Mouse (Mus musculus): Measurements from ENCODE around the gene 4931406C07Rik.

Gene 4931406C07Rik

DNA sequence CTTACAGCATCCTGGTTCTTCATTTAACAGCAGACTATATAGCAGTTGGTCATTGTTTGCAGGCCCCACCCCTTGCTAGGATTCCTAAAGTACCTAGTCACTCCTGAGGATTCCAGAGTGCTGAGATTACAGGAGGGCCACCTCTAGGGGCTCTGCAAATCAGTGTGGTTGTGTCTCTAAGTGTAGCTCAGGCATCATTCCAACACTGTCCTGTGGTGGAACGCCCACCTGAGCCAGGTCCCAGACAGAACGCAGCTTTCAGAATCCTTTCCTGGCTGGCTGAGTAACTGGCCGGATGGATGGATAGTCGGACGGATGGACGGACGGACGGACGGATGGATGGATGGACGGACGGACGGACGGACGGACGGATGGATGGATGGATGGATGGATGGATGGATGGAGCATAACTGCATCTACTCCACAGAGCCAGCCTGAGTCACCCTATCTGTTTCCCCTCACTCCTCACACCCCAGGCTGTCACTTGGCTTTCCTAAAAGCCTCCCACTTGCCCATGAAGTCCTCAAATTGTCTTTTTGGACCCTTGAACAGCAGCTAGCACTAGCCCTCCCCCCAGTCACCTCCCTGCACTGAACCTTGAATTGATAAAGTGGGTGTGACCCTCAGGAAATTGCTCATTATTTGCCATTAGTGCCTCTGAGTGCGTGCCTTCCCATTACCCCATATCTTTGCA is 67.8 kb downstream of the 4931406C07Rik start:
- no peak for DNase-seq (ENCODE audit: low spot score)

DNA sequence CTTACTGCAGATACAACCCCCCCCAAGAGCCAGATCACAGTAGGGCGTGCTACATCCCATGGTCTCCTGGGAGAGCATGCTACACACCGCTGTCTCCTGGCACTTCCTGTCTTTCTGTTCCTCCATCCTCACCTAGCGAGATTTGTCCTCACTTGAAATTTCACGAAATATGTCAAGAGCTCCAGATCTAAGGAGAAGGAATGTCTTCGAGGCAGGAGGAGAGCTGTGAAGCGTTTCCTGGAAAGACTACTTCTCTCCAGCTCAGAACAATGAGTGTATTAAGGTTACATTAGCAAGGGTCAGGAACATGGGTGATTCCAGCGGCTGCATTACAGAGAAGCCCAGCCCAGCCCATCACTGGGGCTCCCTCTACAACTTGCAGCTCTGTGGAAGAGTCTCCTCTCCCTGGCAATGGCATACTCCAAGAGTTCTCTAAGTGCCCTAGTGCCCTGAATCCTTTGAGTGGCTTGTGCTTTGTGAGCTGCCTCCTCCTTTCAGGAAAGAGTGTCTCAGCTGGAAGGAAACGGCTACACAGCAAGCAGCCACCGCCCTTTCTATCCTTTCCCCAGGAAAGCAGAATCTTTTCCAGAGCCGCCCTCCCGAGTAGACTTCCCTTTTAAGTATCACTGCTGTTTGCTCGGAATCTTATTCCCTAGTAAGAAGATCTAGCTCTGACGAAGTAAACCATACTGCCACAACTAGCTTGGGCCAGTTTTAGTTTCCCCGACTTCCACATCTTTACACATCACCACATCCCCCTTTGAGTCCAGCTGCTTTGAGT is 68.5 kb downstream of the 4931406C07Rik start:
- DNase-seq (ENCODE audit: low spot score), result no peak

DNA sequence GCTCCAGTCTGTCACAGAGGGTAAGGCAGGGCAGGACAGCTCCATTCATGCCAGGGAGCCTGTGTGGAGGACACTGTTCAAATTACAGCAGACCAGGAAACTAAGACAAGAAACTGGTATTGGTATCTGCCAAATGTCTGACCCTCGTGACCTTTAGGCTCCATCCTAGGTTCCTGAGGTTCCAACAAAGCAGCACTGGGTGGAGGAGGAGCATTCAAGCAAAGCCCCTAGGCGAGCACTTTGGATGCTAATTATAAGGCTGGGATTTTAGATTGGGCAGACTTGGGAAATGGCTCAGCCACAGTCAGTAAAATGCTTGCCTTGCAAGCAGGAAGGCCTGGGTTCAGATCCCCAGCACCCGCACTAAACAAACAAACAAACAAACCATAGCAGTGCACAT is 70.3 kb downstream of the 4931406C07Rik start:
- no peak for DNase-seq (ENCODE audit: low spot score)

DNA sequence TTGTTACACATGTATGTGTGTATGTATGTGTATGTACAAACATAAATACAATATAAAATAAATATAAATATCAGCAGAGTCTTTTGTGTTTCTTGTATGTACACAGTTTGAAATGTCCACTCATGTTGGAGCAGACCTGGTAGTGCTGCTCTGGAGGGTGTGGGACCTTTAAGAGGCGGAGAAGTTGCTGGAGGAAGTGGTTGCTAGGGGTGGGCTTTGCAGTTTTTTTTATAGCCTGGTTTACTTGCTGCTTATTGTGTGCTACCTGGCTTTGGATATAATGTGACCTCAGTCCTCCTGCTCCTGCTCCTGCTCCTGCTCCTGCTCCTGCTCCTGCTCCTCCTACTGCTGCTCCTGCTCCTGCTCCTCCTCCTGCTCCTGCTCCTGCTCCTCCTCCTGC is 72.6 kb downstream of the 4931406C07Rik start:
- no peak for DNase-seq (ENCODE audit: low spot score)

Measured in lung, postnatal 25 days (tissue).